Mouse (Mus musculus) neural tube, embryonic 13.5 days (tissue): ENCODE results near the gene Rerg. TPM values are rescaled to one million over a fixed set of nuclear protein-coding genes. Genes with fewer than 3 reads are reported as not detected.

Source experiments
- ATAC-seq: fragments of 200-750 bp; cut with Nextera tagmentation; 2 replicates; pipeline ENCODE4 v1.8.0; 2017; ENCODE audit warnings: low read depth, mild to moderate bottlenecking, moderate TSS enrichment, moderate library complexity
- H3K27ac ChIP-seq: fragments of 300-500 bp; sonication (generic); replicated peaks from 2 replicates; pipeline ENCODE4 v1.5.1; 2015; ENCODE audit warnings: moderate library complexity, mild to moderate bottlenecking, inconsistent platforms
- H3K27me3 ChIP-seq: fragments of 300-500 bp; sonication (generic); 2 replicates; pipeline ENCODE4 v1.6.1; 2015; ENCODE audit warnings: mild to moderate bottlenecking, inconsistent platforms
- H3K36me3 ChIP-seq: fragments of 300-500 bp; sonication (generic); 2 replicates; pipeline ENCODE4 v1.6.1; 2015; ENCODE audit warnings: mild to moderate bottlenecking, inconsistent platforms
- H3K4me1 ChIP-seq: fragments of 300-500 bp; sonication (generic); replicated peaks from 2 replicates; pipeline ENCODE4 v1.6.1; 2015; ENCODE audit warnings: inconsistent platforms
- H3K4me2 ChIP-seq: fragments of 300-500 bp; sonication (generic); 2 replicates; pipeline ENCODE4 v1.6.1; 2015; ENCODE audit warnings: inconsistent platforms, mild to moderate bottlenecking, moderate library complexity
- H3K4me3 ChIP-seq: fragments of 300-500 bp; sonication (generic); 2 replicates; pipeline ENCODE4 v1.5.1; 2015; ENCODE audit warnings: mild to moderate bottlenecking, inconsistent platforms
- H3K9ac ChIP-seq: fragments of 300-500 bp; sonication (generic); 2 replicates; pipeline ENCODE4 v1.6.1; 2015; ENCODE audit warnings: moderate library complexity, mild to moderate bottlenecking, inconsistent platforms
- H3K9me3 ChIP-seq: fragments of 300-500 bp; sonication (generic); 2 replicates; pipeline ENCODE4 v1.6.1; 2016; ENCODE audit warnings: inconsistent platforms
- WGBS: fragments of 180-500 bp; shearing (Covaris S2); methylation state at CpG from one replicate; pipeline ENCODE4 v1.1.7; 2015; 5-methylcytosine and 5-hydroxymethylcytosine counted together
- polyA plus RNA-seq: library from polyadenylated mRNA; unstranded; fragments of >200 nt; fragmentation: Nextera tagmentation; extraction: Ambion mirVana; gene quantifications from 2 replicates; pipeline ENCODE4 v1.2.1, GENCODE M21; 2015

Rerg gene
- polyA plus RNA-seq, result 2.7 and 5.5 TPM in 2 replicates

DNA sequence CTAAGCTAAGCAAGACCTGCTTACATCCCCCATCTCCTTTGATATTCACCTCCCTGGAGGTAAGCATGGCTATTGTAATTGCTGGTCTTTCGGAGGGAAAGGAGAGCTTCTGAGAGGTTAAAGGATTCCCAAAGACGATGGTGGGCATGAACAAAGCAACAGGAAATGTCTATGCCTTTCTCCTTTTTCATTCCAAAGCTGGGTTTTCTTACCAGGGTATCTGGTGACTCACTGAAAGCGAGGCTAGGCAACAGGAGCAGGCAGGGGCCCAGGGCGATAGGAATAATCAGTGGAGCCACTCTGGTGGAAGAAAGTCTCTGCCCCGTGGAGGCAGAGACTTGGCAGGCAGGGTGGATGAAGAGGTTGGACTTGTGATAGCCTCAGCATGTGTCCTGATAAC is at the start of gene Rerg:
Gene Rerg, minus strand, starts transcription at position 272 of the 400 bp plus-strand sequence.
- H3K36me3 ChIP-seq, result no peaks in the 10 kb centered on the region
- peaks cover 13% of the 10 kb centered on the region for H3K4me1 ChIP-seq
- H3K9me3 ChIP-seq, result no peaks in the 10 kb centered on the region
- ATAC-seq, result no peak
- peak within 1 kb of the TSS; percentile 70 for H3K9ac ChIP-seq
- peak within 1 kb of the TSS; percentile 51 for H3K4me3 ChIP-seq
- peaks cover 45% of the 10 kb centered on the region for H3K27me3 ChIP-seq
- H3K4me2 ChIP-seq, result peak within 1 kb of the TSS; percentile 92
- H3K27ac ChIP-seq, result no peak within 1 kb of the TSS
- WGBS, result 10% methylated on average over 5 of the region's 5 CpGs

- no peak for ATAC-seq
- Histone ChIP-seq H3K4me1 (no peaks in the 10 kb centered on the region), H3K4me2 (no peak overlapping the region), H3K27me3 (no peaks in the 10 kb centered on the region), H3K4me3 (no peak overlapping the region), H3K9ac (no peak overlapping the region), H3K27ac (no peak overlapping the region), H3K9me3 (no peaks in the 10 kb centered on the region), H3K36me3 (no peaks in the 10 kb centered on the region)
- 80% methylated on average over 8 of the region's 8 CpGs for WGBS
Measured at GRCm38 (mm10) chr6:137217841-137218463, 47.7 kb upstream of the Rerg start.

- Histone ChIP-seq H3K4me1 (no peaks in the 10 kb centered on the region), H3K27ac (no peak overlapping the region), H3K36me3 (no peaks in the 10 kb centered on the region), H3K9me3 (no peaks in the 10 kb centered on the region), H3K4me3 (no peak overlapping the region), H3K27me3 (no peaks in the 10 kb centered on the region), H3K9ac (no peak overlapping the region), H3K4me2 (no peak overlapping the region)
- no peak for ATAC-seq
- 72% methylated on average over 2 of the region's 2 CpGs for WGBS
Measured at GRCm38 (mm10) chr6:137211441-137211840, 41.1 kb upstream of the Rerg start.

DNA sequence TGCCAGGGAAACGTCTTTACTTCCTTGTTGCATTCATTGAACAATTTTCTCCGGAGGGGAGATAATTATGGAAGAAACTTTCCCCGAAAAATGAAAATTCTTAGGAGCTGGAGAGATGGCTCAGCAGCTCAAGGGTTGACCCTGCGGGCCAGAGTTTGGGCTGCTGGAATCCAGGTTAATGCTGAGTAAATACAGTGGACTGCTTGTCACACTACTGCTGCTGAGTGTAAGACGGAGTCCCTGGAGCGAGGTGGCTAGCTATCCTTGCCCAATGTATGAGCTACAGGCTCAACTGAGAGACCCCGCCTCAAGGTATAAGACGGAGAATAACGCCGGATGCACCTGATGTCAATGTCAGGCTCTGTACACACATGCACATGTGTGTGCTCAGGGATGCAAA is 40.7 kb upstream of the Rerg start:
- Histone ChIP-seq H3K4me2 (no peak overlapping the region), H3K4me3 (no peak overlapping the region), H3K9ac (no peak overlapping the region), H3K9me3 (no peaks in the 10 kb centered on the region), H3K4me1 (no peaks in the 10 kb centered on the region), H3K27me3 (no peaks in the 10 kb centered on the region), H3K36me3 (no peaks in the 10 kb centered on the region), H3K27ac (no peak overlapping the region)
- 93% methylated on average over 10 of the region's 10 CpGs for WGBS
- ATAC-seq, result no peak

DNA sequence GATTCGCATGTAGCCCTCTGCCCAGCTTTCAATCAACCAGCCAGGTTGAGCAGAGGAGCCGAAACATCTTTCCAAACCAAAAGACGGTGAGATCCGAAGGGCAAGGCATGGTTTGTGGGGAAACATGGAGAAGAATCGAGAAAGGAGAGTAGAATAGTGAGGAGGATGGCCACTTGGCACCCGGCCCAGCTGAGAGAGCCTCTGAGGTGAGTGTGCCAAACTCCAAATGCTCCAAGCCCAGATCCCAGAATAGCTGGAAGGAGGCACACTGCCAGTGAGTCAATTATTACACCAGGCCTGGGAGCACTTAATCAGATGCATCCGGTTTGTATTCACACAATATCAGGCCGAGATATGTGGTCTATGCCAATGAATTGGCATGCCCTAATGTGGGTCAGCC is 39.7 kb upstream of the Rerg start:
- Histone ChIP-seq H3K27ac (no peak overlapping the region), H3K4me3 (no peak overlapping the region), H3K9ac (no peak overlapping the region), H3K9me3 (no peaks in the 10 kb centered on the region), H3K4me1 (no peaks in the 10 kb centered on the region), H3K4me2 (no peak overlapping the region), H3K36me3 (no peaks in the 10 kb centered on the region), H3K27me3 (no peaks in the 10 kb centered on the region)
- peak; percentile 44; the same call in 1 of the 2 replicates for ATAC-seq
- WGBS, result 80% methylated on average over 8 of the region's 8 CpGs

DNA sequence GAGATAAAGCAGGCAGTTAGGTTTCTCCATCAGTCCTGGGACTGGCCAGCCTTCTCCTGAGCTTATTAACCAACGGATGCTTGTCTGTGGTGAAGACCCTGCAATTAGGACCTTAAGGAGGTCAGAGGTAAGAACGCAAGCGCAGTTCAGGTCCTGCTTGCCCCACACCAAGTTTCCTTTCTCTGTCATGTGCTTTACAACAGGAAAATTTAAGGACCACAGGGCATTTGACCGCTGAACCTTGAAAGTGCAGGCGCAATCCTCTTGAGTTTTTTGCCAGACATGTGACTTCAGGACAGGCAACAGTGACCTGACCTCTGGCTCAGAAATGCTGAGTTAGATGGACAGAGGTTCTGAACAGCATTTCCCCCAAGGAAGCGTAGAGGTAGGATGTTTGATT is 36.8 kb upstream of the Rerg start:
- no peak overlapping the region for H3K4me3 ChIP-seq
- no peaks in the 10 kb centered on the region for H3K9me3 ChIP-seq
- no peaks in the 10 kb centered on the region for H3K36me3 ChIP-seq
- H3K4me1 ChIP-seq, result no peaks in the 10 kb centered on the region
- H3K27me3 ChIP-seq, result no peaks in the 10 kb centered on the region
- no peak overlapping the region for H3K4me2 ChIP-seq
- no peak for ATAC-seq
- 91% methylated on average over 6 of the region's 6 CpGs for WGBS
- no peak overlapping the region for H3K9ac ChIP-seq
- H3K27ac ChIP-seq, result no peak overlapping the region

DNA sequence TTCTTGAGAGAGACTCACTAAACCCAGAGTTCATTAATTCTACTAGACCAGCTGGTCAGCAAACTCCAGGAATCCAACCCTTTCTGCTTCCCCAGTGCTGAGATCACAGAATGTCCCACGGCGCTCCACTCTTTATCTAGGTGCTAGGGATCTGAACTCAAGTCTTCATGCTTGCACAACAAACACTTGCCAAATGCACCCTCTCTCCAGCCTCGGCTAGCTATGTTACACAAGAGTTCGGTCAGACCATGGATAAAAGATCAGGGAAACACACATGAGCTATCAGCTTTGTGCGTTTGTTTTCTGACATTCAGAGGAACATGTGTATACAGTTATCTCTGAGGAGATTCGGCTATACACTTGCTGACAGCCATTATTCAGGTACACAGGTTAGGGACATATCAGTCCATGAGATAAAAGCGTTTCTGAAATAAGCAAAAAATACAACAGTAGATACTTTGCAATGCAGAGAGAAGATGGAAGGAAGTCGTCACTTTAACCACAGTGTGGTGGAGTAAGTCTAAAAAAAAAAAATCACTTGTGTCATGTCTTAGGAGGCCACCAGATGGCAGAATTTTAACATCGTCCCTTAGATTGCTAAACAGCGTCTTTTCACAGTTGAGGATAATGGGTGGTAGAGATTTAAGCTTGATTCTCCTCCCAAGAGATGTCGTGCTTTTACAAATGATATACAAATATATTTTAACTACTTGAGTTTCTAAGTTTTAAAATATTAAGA is 35.5 kb upstream of the Rerg start:
- Histone ChIP-seq H3K36me3 (no peaks in the 10 kb centered on the region), H3K9me3 (no peaks in the 10 kb centered on the region), H3K9ac (no peak overlapping the region), H3K27me3 (no peaks in the 10 kb centered on the region), H3K27ac (no peak overlapping the region), H3K4me1 (no peaks in the 10 kb centered on the region), H3K4me3 (no peak overlapping the region), H3K4me2 (no peak overlapping the region)
- WGBS, result 62% methylated on average over 11 of the region's 11 CpGs
- ATAC-seq, result no peak

DNA sequence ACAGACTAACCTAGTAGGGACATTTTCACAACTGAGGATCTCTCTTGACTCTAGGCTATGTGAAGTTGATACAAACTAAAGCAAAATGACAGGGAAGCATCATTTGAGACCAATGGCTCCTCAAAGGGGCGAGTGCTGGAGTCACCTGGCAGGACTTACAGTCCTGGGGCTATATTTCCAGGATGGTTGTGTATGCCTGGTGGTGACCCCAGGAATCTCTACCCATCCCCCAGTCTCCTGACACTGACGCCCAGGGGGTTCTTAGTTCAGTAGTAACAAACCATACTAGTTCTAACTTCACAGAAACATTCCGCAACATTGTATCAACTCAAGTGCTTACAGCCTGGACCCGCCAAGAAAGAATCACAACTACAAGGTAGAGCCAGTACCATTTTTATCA is 32.4 kb upstream of the Rerg start:
- Histone ChIP-seq H3K36me3 (no peaks in the 10 kb centered on the region), H3K9me3 (no peaks in the 10 kb centered on the region)
- 88% methylated on average over 4 of the region's 4 CpGs for WGBS

GRCm38 (mm10) chr6:137201578-137201977 is 31.3 kb upstream of the Rerg start:
- no peak overlapping the region for H3K4me2 ChIP-seq
- WGBS, result 76% methylated on average over 7 of the region's 7 CpGs

More for the DNA sequence above, 32.4 kb upstream of the Rerg start:
- H3K9ac ChIP-seq, result no peak overlapping the region
- no peaks in the 10 kb centered on the region for H3K27me3 ChIP-seq
- no peaks in the 10 kb centered on the region for H3K4me1 ChIP-seq
- ATAC-seq, result no peak
- no peak overlapping the region for H3K4me2 ChIP-seq
- no peak overlapping the region for H3K4me3 ChIP-seq
- no peak overlapping the region for H3K27ac ChIP-seq

GRCm38 (mm10) chr6:137201166-137201565 is 30.9 kb upstream of the Rerg start:
- Histone ChIP-seq H3K9me3 (no peaks in the 10 kb centered on the region), H3K27me3 (no peaks in the 10 kb centered on the region), H3K4me3 (no peak overlapping the region), H3K9ac (no peak overlapping the region), H3K36me3 (no peaks in the 10 kb centered on the region), H3K27ac (no peak overlapping the region), H3K4me2 (no peak overlapping the region), H3K4me1 (no peaks in the 10 kb centered on the region)
- ATAC-seq, result no peak
- WGBS, result 91% methylated on average over 3 of the region's 3 CpGs

More at GRCm38 (mm10) chr6:137201578-137201977, 31.3 kb upstream of the Rerg start:
- no peak for ATAC-seq
- no peaks in the 10 kb centered on the region for H3K4me1 ChIP-seq
- no peak overlapping the region for H3K27ac ChIP-seq
- no peaks in the 10 kb centered on the region for H3K36me3 ChIP-seq
- no peak overlapping the region for H3K9ac ChIP-seq
- H3K27me3 ChIP-seq, result no peaks in the 10 kb centered on the region
- no peaks in the 10 kb centered on the region for H3K9me3 ChIP-seq
- H3K4me3 ChIP-seq, result no peak overlapping the region

GRCm38 (mm10) chr6:137192063-137192462 is 21.8 kb upstream of the Rerg start:
- Histone ChIP-seq H3K4me2 (no peak overlapping the region), H3K36me3 (no peaks in the 10 kb centered on the region), H3K27ac (no peak overlapping the region), H3K9me3 (no peaks in the 10 kb centered on the region), H3K27me3 (no peaks in the 10 kb centered on the region), H3K4me3 (no peak overlapping the region), H3K9ac (no peak overlapping the region), H3K4me1 (peaks cover 12% of the 10 kb centered on the region)
- no peak for ATAC-seq
- 27% methylated on average over 6 of the region's 6 CpGs for whole genome bisulfite sequencing

DNA sequence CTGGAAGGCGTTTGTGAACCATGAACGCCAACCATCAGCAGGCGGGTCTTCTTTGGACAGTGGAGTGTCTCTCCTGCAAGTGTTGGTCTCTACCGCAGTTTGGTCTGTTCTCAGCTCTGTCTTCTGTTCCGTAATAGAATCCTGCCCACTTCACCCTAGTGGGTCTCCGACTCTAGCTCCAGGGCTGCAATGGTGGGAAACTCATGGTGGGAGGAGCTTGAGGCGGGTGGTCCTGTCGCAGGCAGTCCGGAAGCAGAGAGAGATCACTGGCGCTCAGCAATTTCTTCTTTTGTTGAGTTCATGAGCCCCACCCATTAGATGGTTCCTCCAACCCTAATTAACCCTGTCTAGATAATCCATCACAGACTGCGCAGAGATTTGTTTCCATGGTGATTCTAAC is 20.7 kb upstream of the Rerg start:
- 87% methylated on average over 11 of the region's 11 CpGs for WGBS
- H3K9me3 ChIP-seq, result no peaks in the 10 kb centered on the region
- no peaks in the 10 kb centered on the region for H3K36me3 ChIP-seq
- H3K9ac ChIP-seq, result no peak overlapping the region
- ATAC-seq, result no peak
- H3K4me2 ChIP-seq, result no peak overlapping the region
- H3K27me3 ChIP-seq, result no peaks in the 10 kb centered on the region
- H3K4me1 ChIP-seq, result peaks cover 13% of the 10 kb centered on the region
- no peak overlapping the region for H3K4me3 ChIP-seq
- no peak overlapping the region for H3K27ac ChIP-seq
